Mouse (Mus musculus): ENCODE data around the gene Srarp. TPM values are rescaled to one million over a fixed set of nuclear protein-coding genes. Genes with fewer than 3 reads are reported as not detected.

Srarp gene
- total RNA-seq, 2 experiments from 2014 or later: not detected

DNA sequence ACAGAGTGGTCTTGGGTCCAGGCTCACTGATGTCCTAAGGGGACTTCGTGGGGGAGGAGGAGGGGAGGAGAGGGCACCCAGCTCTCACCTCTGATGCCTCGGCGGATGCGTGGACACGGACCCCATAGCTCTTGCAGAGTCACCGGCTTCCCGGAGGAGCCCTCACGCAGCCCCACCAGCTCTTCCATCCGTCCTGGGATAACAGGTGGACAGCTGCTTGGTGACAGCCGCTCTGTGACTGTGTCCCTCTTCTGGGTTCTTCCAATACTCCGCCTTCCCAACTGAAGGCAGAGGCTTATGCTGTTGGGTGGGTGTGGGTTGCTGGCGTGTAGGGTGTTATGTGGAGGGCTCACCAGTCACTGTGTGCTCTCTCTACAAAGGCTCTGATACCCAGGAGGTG, 38.0 kb downstream of the Srarp start:
- DNase-seq: no peak

DNA sequence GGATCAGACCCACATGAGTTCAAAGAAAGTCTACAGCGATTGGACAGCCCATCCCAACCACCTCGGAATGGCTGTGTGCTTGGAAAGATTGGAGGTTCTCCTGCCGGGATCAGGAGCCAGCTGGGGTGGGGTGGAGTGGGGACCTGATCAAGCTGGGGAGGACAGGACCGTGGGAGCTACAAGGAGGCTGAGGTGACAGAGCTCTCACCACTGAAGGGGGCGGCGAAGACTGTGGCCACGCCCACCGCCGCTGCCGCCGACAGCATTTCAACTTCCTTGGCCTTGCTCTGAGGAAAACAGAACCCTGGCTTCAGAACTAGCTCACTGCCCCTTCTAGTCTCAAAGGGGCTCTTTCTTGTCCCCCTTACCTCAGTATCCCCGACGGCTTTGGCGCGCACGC, 41.2 kb downstream of the Srarp start:
- intact Hi-C loops (cut with DNase I): no loop called here

More for the DNA sequence above, 38.0 kb downstream of the Srarp start:
- intact Hi-C loops (cut with DNase I): no loop called here

DNA sequence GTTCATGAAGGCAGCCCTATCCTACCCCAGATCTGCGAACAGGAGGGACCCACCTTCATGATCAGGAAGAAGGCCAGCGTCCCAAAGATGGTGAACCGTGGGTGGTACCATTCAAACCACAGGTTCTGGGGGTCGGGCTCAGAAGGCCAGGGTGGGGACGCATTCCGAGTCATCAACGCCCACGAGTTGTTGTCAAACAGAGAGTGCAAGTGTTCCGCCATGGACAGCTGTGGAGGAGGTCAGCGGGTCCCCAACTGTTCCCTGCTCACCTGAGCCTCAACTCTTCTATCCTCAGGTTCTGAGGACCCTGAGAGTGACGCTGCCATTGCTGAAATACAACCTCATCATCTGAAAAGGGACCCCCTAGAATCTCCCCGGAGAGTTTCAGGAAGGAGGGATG, 44.6 kb downstream of the Srarp start:
- intact Hi-C loops (cut with DNase I): no loop called here
- no peak for DNase-seq

More for the DNA sequence above, 41.2 kb downstream of the Srarp start:
- DNase-seq: no peak

DNA sequence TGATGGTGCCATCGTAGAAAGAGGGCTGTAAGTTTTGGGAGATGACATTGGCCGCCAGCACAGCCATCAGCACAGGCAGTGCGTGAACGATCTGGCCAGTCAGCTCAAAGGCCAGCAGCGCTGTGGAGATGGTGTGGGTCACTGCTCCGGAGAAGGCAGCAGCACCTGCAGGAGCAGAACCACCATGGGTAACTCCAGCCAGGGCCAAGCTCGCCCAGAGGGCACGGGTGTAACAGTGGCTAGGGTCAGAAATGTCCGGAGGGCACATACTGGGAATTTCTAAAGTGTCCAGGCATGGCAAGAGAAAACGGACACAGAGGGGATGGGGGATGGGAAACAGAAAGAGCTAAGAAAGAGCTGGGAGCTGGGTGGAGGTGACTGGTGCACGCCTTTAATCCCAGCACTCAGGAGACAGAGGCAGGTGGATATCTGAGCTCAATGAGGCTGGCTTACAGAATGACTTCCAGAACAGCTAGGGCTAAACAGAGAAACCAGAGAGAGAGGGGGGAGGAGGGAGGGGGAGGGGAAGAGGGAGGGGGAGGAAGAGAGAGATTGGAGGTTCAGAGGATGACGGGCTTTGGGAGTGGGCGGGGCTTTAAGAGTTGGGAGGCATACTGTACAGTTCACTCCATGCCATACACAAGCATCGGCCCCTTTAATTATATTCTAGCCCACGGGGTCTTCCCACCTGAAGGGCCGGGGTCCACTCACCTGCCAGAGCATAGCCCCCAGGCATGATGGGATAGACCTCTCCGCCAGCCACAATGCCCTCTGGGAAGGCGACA, 46.3 kb downstream of the Srarp start:
- intact Hi-C loops (cut with DNase I): loop anchor here (5.0 to 10.0 kb wide), 2 partner anchors 188 to 455 kb away; partner anchors contain the start of gene Ctrc
- DNase-seq: no peak

DNA sequence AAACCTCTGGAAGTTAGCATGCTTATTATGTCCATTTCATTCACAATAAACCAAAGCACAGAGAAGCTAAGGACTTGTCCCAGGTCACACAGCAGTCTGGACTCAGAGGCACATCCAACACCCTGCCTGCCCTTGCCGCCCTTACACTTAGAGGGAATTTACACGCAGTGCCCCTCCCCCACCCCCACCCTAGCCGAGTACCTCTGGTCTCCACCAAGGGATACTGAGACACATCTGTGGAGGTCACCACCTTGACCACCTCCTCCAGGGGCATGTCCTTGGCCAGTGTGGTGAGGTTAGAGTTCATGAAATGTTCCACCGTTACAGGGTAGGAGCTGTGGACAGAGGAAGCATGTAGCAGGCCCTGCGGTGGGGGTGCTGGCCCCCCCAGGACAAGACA, 48.0 kb downstream of the Srarp start:
- DNase-seq: no peak
- intact Hi-C loops (cut with DNase I): loop anchor here (5.0 to 10.0 kb wide), 2 partner anchors 189 to 457 kb away; partner anchors contain the start of gene Ctrc

DNA sequence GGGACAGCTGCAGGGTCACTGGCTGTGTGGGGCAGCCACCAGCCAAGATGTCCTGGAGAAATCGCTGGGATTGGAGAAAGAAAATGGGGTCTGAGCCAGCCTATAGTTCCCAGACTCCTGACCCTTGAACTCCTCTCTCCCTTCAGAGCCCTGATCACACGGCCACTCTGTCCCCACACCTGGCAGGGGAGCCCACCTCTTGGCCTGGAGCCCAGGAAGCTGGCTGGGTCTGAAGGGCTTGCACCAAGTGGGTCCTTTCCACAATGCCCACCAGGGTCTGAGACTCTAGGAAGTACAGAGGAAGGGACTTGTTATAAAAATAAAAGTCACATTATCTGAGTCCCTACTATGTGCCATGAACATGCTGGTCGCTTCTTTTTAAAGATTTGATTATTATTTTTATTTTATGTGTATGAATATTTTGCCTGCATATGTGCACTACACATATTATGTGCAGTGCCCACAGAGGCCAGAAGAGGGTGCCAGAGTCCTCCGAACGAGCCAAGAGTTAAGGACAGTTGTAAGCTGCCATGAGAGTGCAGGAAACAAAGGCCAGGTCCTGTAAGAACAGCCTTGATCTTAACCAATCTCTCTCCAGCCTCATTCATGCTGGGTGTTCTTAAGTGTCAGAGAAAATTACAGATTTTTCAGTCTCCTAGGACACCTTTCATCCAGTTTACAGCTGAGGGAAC, 48.7 kb downstream of the Srarp start:
- DNase-seq: peak; percentile 80 to 89
- intact Hi-C loops (cut with DNase I): loop anchor here (5.0 to 10.0 kb wide), 2 partner anchors 190 to 458 kb away; partner anchors contain the start of gene Ctrc

DNA sequence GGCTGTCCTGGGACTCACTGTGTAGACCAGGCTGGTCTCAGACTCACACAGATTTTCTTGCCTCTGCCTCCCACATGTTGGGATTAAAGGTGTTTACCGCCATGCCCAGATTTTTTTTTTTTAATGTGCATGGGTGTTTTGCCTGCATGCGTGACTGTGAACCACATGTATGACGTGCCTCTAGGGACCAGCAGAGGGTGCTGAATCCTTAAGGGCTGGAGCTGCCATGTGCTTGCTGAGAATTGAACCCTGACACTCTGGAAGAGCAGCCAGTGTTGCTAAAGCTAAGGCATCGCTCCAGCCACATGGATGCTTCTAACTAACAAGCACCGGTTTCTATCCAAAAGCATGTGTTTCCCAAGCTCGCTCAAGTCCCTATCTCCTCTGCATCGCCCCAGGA, 49.8 kb downstream of the Srarp start:
- intact Hi-C loops (cut with DNase I): loop anchor here (5.0 to 10.0 kb wide), 2 partner anchors 191 to 459 kb away; partner anchors contain the start of gene Ctrc
- DNase-seq: no peak

DNA sequence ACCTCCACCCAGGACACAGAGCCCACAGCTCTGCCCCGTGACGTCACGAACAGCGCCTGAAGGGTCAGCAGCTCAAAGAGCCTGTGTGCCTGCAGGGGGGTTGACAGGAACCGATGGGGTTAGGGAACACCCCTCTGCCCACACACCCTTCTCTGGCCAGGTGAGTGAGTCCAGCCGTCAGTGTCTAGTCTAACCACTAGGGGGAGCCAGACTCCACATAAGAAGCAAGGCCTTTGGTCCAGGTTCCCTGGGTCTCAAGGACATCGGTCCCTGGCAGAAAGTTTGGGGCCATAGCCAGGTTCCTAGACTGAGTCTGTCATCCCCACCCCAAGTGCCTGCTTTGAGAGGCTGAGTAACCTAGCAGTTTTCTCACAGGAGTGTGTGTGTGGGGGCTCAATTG, 50.6 kb downstream of the Srarp start:
- intact Hi-C loops (cut with DNase I): loop anchor here (5.0 to 10.0 kb wide), 2 partner anchors 192 to 460 kb away; partner anchors contain the start of gene Ctrc
- peak; percentile 41 to 72 for DNase-seq

Other genes with a start within 250 kb of the Srarp start
- 1 to 10 TPM; 1.0 to 1.2 TPM for gene Rsg1, start 222.1 kb downstream of the Srarp start, total RNA-seq (2021)
- gene Arhgef19, start 196.6 kb downstream of the Srarp start, total RNA-seq (2021): 10 to 100 TPM; 11.6 to 14.7 TPM
- gene Epha2, start 134.9 kb downstream of the Srarp start, total RNA-seq (2021): 1 to 10 TPM; 8.1 TPM
- gene Fam131c, start 67.9 kb downstream of the Srarp start, total RNA-seq (2021): 1 to 10 TPM in 1 of 2 experiments, under 1 TPM in 1; 0.94 to 2.9 TPM
- not detected for gene Clcnka, start 37.4 kb downstream of the Srarp start, total RNA-seq (2021)
- gene Clcnkb, start 20.1 kb downstream of the Srarp start, total RNA-seq (2021): 1 to 10 TPM in 1 of 2 experiments, under 1 TPM in 1; 0.91 to 1.2 TPM
- gene Hspb7, start 15.3 kb downstream of the Srarp start, total RNA-seq (2021): 1,000 to 10,000 TPM; 1,029 to 1,075 TPM
- 10 to 100 TPM; 18.0 to 21.9 TPM for gene Zbtb17, start 8.5 kb upstream of the Srarp start, total RNA-seq (2021)
- gene Spen, start 102.5 kb upstream of the Srarp start, total RNA-seq (2021): 10 to 100 TPM; 32.1 to 34.2 TPM
- 100 to 1,000 TPM; 241 to 248 TPM for gene Fblim1, start 170.0 kb upstream of the Srarp start, total RNA-seq (2021)
- 10 to 100 TPM; 11.2 to 15.6 TPM for gene Tmem82, start 182.5 kb upstream of the Srarp start, total RNA-seq (2021)
- gene Slc25a34, start 187.7 kb upstream of the Srarp start, total RNA-seq (2021): 10 to 100 TPM; 81.1 to 84.5 TPM
- gene Plekhm2, start 228.8 kb upstream of the Srarp start, total RNA-seq (2021): 10 to 100 TPM; 81.0 to 83.1 TPM
- gene Rsc1a1, start 249.5 kb upstream of the Srarp start, total RNA-seq (2021): 1 to 10 TPM in 1 of 2 experiments, under 1 TPM in 1; 0.19 to 3.1 TPM

Data from heart, postnatal 10 days (tissue).